Mouse (Mus musculus): Measurements from ENCODE around the gene Mien1.

Gene Mien1

GRCm38 (mm10) chr11:98418939-98419547 lies 19.7 kb downstream of the Mien1 start:
- no peak for DNase-seq

- no peak for DNase-seq
Observed at GRCm38 (mm10) chr11:98418273-98418672, 20.5 kb downstream of the Mien1 start.

GRCm38 (mm10) chr11:98417074-98417473 lies 21.7 kb downstream of the Mien1 start:
- DNase-seq = no peak

GRCm38 (mm10) chr11:98414162-98414561 lies 24.6 kb downstream of the Mien1 start:
- no peak for DNase-seq

GRCm38 (mm10) chr11:98413731-98414130 lies 25.1 kb downstream of the Mien1 start:
- no peak for DNase-seq

- no peak for DNase-seq
Observed at GRCm38 (mm10) chr11:98412797-98413301, 25.9 kb downstream of the Mien1 start.

- no peak for DNase-seq
Observed at GRCm38 (mm10) chr11:98412273-98412796, 26.5 kb downstream of the Mien1 start, which contains the start of gene Erbb2. Gene Erbb2 (plus strand): TSS chr11:98412470.

- no peak for DNase-seq
Observed at GRCm38 (mm10) chr11:98409341-98409822, 29.4 kb downstream of the Mien1 start.

- DNase-seq = no peak
Observed at GRCm38 (mm10) chr11:98408872-98409271, 29.9 kb downstream of the Mien1 start.

- no peak for DNase-seq
Observed at GRCm38 (mm10) chr11:98406621-98407020, 32.2 kb downstream of the Mien1 start.

GRCm38 (mm10) chr11:98400816-98401215 lies 38.0 kb downstream of the Mien1 start:
- no peak for DNase-seq

- peak; percentile 77 to 80 for DNase-seq
Observed at GRCm38 (mm10) chr11:98400161-98400726, 38.5 kb downstream of the Mien1 start, which contains the start of gene Pgap3. Gene Pgap3 (minus strand): TSS chr11:98400490.

- no peak for DNase-seq
Observed at GRCm38 (mm10) chr11:98397946-98398345, 40.8 kb downstream of the Mien1 start.

- DNase-seq = no peak
Observed at GRCm38 (mm10) chr11:98395041-98395440, 43.8 kb downstream of the Mien1 start.

- DNase-seq = no peak
Observed at GRCm38 (mm10) chr11:98394301-98394700, 44.5 kb downstream of the Mien1 start.

GRCm38 (mm10) chr11:98393317-98393716 lies 45.5 kb downstream of the Mien1 start:
- peak; percentile 72 to 80 for DNase-seq

GRCm38 (mm10) chr11:98392645-98393044 lies 46.1 kb downstream of the Mien1 start:
- no peak for DNase-seq

GRCm38 (mm10) chr11:98392034-98392433 lies 46.8 kb downstream of the Mien1 start:
- DNase-seq = no peak

GRCm38 (mm10) chr11:98390141-98390540 lies 48.6 kb downstream of the Mien1 start:
- DNase-seq = no peak

GRCm38 (mm10) chr11:98389221-98389780 lies 49.5 kb downstream of the Mien1 start:
- DNase-seq = peak in 1 of 2 experiments; percentile 46

- no peak for DNase-seq
Observed at GRCm38 (mm10) chr11:98388282-98388681, 50.5 kb downstream of the Mien1 start.

All from thymus, adult 18-20 months (tissue).